In genomic region chr7:144307853-144308409, GRCm38 (mm10) we compare ENCODE assay signal across 21 mouse cellular contexts.
DNase-seq lines count a peak whose midpoint lies in the region; ATAC-seq and TF ChIP-seq lines count a peak whose summit lies in the region.
"Had no signal": no experiment of that assay in that cellular context is flagged by ENCODE, and none has a peak within 500 bp of the region (broad histone marks: within the 10 kb centered on the region; RNA-seq: fewer than 3 reads in every experiment).

No protein-coding gene starts in this region.

- ATAC-seq in forebrain, postnatal 0 days = peak; percentile 27; the same call in 1 of the 2 replicates
- no peak for ATAC-seq in forebrain, embryonic 14.5 days
- ATAC-seq in midbrain, embryonic 15.5 days (replicated peaks) = 0 out of 2 replicates have a peak, but pooled peaks have one; percentile 43

- DNase-seq in forebrain, postnatal 0 days = no peak
- no peak for DNase-seq in forebrain, embryonic 14.5 days (ENCODE audit: low spot score)
- peak; percentile 45 for DNase-seq in left cerebral cortex, postnatal 4 days
- no peak for DNase-seq in left cerebral cortex, postnatal 36 days (ENCODE audit: low spot score in 2 of 2)
- peak; percentile 46 for DNase-seq in retina, embryonic 14.5 days (ENCODE audit: low spot score)
- no peak for DNase-seq in B cell, adult 2 months
- DNase-seq in left cerebral cortex, adult 8-10 months (ENCODE audit: low spot score in 2 of 2) = no peak
- DNase-seq: cerebellum, adult 11 months; cerebellum, adult 9-10 months; gastrocnemius, postnatal 14 days; heart, postnatal 14 days; kidney, adult 9 months; kidney, postnatal 10 days; liver; lung, adult 2 months; lung, postnatal 10 days; right cerebral cortex, postnatal 14 days had no signal

- TF ChIP-seq CTCF in forebrain, postnatal 0 days (IDR thresholded peaks at IDR 0.05; ENCODE audit: low read depth) = no peak

- no peaks in the 10 kb centered on the region for H3K4me1 ChIP-seq in forebrain, postnatal 0 days (ENCODE audit: insufficient read depth)
- no peaks in the 10 kb centered on the region for H3K4me1 ChIP-seq in forebrain, embryonic 14.5 days (ENCODE audit: control insufficient read depth, insufficient read depth, low read length)
- peaks cover 10% of the 10 kb centered on the region for H3K4me1 ChIP-seq in midbrain, embryonic 15.5 days

- H3K27ac ChIP-seq in forebrain, postnatal 0 days (ENCODE audit: low read depth, low read length) = no peak overlapping the region
- H3K27ac ChIP-seq in forebrain, embryonic 14.5 days (ENCODE audit: low read depth, low read length) = no peak overlapping the region
- H3K27ac ChIP-seq in midbrain, embryonic 15.5 days = 0 out of 2 replicates have a peak overlapping the region, but pooled peaks have one; percentile 46
- H3K27ac ChIP-seq: liver, embryonic 14.5 days; macrophage had no signal

- no peaks in the 10 kb centered on the region for H3K36me3 ChIP-seq in forebrain, postnatal 0 days (ENCODE audit: insufficient read depth)
- no peaks in the 10 kb centered on the region for H3K36me3 ChIP-seq in forebrain, embryonic 14.5 days (ENCODE audit: control insufficient read depth, insufficient read depth, low read length)
- no peaks in the 10 kb centered on the region for H3K36me3 ChIP-seq in midbrain, embryonic 15.5 days (replicated peaks)

- H3K4me2 ChIP-seq in forebrain, postnatal 0 days (ENCODE audit: low read depth) = no peak overlapping the region
- no peak overlapping the region for H3K4me2 ChIP-seq in forebrain, embryonic 14.5 days (ENCODE audit: low read length)
- H3K4me2 ChIP-seq in midbrain, embryonic 15.5 days = no peak overlapping the region

- H3K9ac ChIP-seq in forebrain, postnatal 0 days = no peak overlapping the region
- H3K9ac ChIP-seq in forebrain, embryonic 14.5 days (ENCODE audit: low read length) = no peak overlapping the region
- no peak overlapping the region for H3K9ac ChIP-seq in midbrain, embryonic 15.5 days
- H3K9ac ChIP-seq: liver, embryonic 14.5 days had no signal

- intact Hi-C loops in left cerebral cortex, postnatal 4 days (cut with DNase I) = no loop called here
- intact Hi-C loops in left cerebral cortex, postnatal 36 days (cut with DNase I) = no loop called here

- no peaks in the 10 kb centered on the region for H3K9me3 ChIP-seq in forebrain, postnatal 0 days (ENCODE audit: low read length)
- H3K9me3 ChIP-seq in forebrain, embryonic 14.5 days (replicated peaks; ENCODE audit: control insufficient read depth, low read length) = no peaks in the 10 kb centered on the region
- H3K9me3 ChIP-seq in midbrain, embryonic 15.5 days = no peaks in the 10 kb centered on the region

- H3K4me3 ChIP-seq in forebrain, postnatal 0 days (ENCODE audit: low read depth, low read length) = no peak overlapping the region
- H3K4me3 ChIP-seq in forebrain, embryonic 14.5 days (ENCODE audit: low read depth, low read length) = no peak overlapping the region
- H3K4me3 ChIP-seq in midbrain, embryonic 15.5 days = no peak overlapping the region
- H3K4me3 ChIP-seq: erythroblast, embryonic 14.5 days had no signal

- WGBS in forebrain, postnatal 0 days = 72% methylated on average over 10 of the region's 10 CpGs
- WGBS in forebrain, embryonic 14.5 days = 68% methylated on average over 10 of the region's 10 CpGs
- 41% methylated on average over 10 of the region's 10 CpGs for whole genome bisulfite sequencing in midbrain, embryonic 15.5 days

- no peaks in the 10 kb centered on the region for H3K27me3 ChIP-seq in forebrain, postnatal 0 days (ENCODE audit: insufficient read depth, low read length)
- no peaks in the 10 kb centered on the region for H3K27me3 ChIP-seq in forebrain, embryonic 14.5 days (replicated peaks; ENCODE audit: control insufficient read depth, insufficient read depth, low read length)
- H3K27me3 ChIP-seq in midbrain, embryonic 15.5 days (replicated peaks) = no peaks in the 10 kb centered on the region

Comparison
In these comparisons a context has a peak if more than half of its experiments do, and no peak if none do; other contexts are left out.
1. DNase-seq: peak in left cerebral cortex, postnatal 4 days (single experiment) and retina, embryonic 14.5 days (single experiment); none in forebrain, postnatal 0 days (single experiment), forebrain, embryonic 14.5 days (single experiment), left cerebral cortex, postnatal 36 days (0 of 2), B cell, adult 2 months (0 of 2) and left cerebral cortex, adult 8-10 months (0 of 2).